Mouse (Mus musculus) small intestine, adult 2 months (tissue): ENCODE measurements around the gene Acly. TPM values are rescaled to one million over a fixed set of nuclear protein-coding genes. Genes with fewer than 3 reads are reported as not detected.

ENCODE experiments used
- H3K27ac ChIP-seq: fragments of 200-500 bp; 2 replicates; pipeline ENCODE4 v1.5.1; 2012; ENCODE audit warnings: low read depth, low read length, control low read depth, inconsistent platforms; ENCODE audit not compliant: insufficient read depth
- H3K27me3 ChIP-seq: fragments of 200-500 bp; 2 replicates; pipeline ENCODE4 v1.6.1; 2012; ENCODE audit warnings: mild to moderate bottlenecking, moderate library complexity, low read length, inconsistent platforms; ENCODE audit not compliant: control insufficient read depth, insufficient read depth
- H3K36me3 ChIP-seq: fragments of 200-500 bp; 2 replicates; pipeline ENCODE4 v1.6.1; 2012; ENCODE audit warnings: mild to moderate bottlenecking, low read length, control low read depth, inconsistent platforms; ENCODE audit not compliant: control insufficient read depth, insufficient read depth
- H3K4me1 ChIP-seq: fragments of 200-500 bp; 2 replicates; pipeline ENCODE4 v1.6.1; 2012; ENCODE audit warnings: low read length, inconsistent platforms, mixed read lengths; ENCODE audit not compliant: control insufficient read depth, insufficient read depth, insufficient read length
- H3K4me3 ChIP-seq: fragments of 200-500 bp; 2 replicates; pipeline ENCODE4 v1.5.1; 2012; ENCODE audit warnings: low read depth, mild to moderate bottlenecking, control low read depth, inconsistent platforms, low read length, moderate library complexity
- CTCF ChIP-seq: fragments of 200-500 bp; IDR thresholded peaks from 2 replicates; pipeline ENCODE4 v1.5.1; 2012; ENCODE audit warnings: low read depth, mild to moderate bottlenecking, control low read depth, inconsistent platforms, low read length, moderate library complexity, mixed read lengths; ENCODE audit not compliant: insufficient replicate concordance, insufficient read length; ENCODE audit errors: extremely low read depth
- POLR2A ChIP-seq: fragments of 200-500 bp; IDR thresholded peaks from 2 replicates; pipeline ENCODE4 v1.6.1; 2012; ENCODE audit warnings: low read depth, mild to moderate bottlenecking, control low read depth, inconsistent platforms, low read length, moderate library complexity
- WGBS: fragments of 180-500 bp; shearing (Covaris S2); methylation state at CpG from one replicate; pipeline ENCODE4 v1.1.7; 2018; 5-methylcytosine and 5-hydroxymethylcytosine counted together
- polyA plus RNA-seq: library from polyadenylated mRNA; depleted of rRNA; stranded (reverse); fragments of >200 nt; gene quantifications from 2 replicates; pipeline ENCODE4 v1.2.3, GENCODE M21; 2012

Acly gene
- polyA plus RNA-seq, 1 experiment, result 21.7 TPM

DNA sequence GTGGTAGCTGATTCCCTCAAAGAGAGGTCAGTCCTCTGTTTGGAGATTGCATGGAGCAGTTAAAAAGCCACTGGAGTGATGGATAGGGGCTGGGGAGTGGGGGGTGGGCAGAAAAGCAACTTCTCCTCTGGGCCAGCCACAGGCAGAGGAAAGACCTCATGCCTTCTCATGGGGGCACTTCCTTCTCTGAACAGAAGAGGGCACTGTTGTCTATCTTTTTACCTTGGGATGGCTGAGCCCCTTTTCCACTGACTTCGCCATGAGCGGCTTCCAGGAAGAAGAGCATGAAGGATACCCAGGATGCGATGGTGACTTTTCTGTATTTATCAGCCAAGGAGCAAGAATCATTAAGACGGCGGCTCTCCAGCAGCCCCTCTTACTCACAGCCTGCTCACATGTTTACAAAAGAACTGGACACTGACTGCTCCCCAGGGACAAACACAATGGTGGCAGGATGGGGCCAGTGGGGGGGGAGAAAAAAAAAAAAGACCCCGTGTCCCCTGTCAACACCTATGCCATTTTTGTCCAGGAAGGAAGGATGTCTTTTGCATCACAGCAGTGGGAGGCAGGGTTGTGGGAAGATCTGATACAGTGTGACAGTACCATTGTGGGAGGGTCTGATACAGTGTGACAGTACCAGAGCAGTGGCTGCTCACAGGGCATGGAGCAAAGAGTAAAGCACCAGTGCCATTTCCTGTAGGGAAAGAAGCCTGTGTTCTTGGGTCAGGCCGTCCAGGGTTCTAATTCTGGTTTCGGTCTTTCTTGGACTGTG is 42.8 kb upstream of the Acly start:
- Histone ChIP-seq H3K27ac (no peak overlapping the region), H3K4me3 (peak overlapping the region; percentile 31), H3K36me3 (no peaks in the 10 kb centered on the region), H3K27me3 (no peaks in the 10 kb centered on the region), H3K4me1 (peaks cover 11% of the 10 kb centered on the region)
- no peak for TF ChIP-seq POLR2A
- TF ChIP-seq CTCF, result peak; percentile 80; the same call in 1 of the 2 replicates
- 11% methylated on average over 8 of the region's 8 CpGs for WGBS

DNA sequence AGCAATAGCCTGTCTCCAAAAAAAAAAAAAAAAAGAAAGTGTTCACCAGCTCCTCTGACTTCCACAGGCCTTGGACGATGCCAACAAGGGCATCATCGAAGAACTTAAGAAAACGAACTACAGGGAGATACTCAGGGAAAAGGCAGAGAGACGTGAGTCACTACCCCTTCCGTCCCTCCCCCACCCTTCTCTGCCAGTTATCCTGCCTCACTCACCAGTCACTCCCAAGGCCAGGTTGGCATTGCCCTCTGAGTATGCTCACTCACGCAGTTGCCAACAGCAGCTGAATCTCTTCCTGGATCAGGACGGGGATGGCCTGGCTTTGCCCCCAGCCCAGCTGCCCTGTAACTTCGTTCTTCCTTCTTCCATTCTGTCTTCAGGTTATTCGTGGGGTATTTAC is 42.0 kb upstream of the Acly start:
- no peak overlapping the region for H3K27ac ChIP-seq
- no peak overlapping the region for H3K4me3 ChIP-seq
- TF ChIP-seq POLR2A (no peak), CTCF (no peak)
- WGBS, result 58% methylated on average over 9 of the region's 9 CpGs
- H3K4me1 ChIP-seq, result peaks cover 8% of the 10 kb centered on the region
- H3K36me3 ChIP-seq, result no peaks in the 10 kb centered on the region
- H3K27me3 ChIP-seq, result no peaks in the 10 kb centered on the region

DNA sequence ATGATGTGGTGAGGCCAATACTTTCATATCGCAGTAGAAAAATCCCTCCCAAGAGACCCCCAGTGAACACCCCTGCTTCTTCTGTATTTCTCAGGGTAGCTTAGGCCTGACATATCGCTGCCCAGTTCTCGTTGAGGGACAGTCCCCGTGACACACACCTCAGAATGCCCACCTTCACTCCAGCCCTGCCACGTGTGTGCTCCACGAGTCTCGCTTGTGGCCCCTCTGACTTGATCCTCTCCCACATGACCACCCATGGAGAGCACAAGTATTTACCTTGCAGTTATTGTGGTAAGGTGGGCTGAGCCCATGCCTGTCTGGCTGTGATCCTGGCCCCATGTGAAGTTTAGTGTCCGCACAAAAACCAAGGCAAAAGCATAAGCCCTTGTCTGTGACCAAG is 40.9 kb upstream of the Acly start:
- no peaks in the 10 kb centered on the region for H3K36me3 ChIP-seq
- 94% methylated on average over 8 of the region's 8 CpGs for WGBS
- no peak overlapping the region for H3K27ac ChIP-seq
- H3K4me1 ChIP-seq, result peaks cover 8% of the 10 kb centered on the region
- H3K4me3 ChIP-seq, result no peak overlapping the region
- no peaks in the 10 kb centered on the region for H3K27me3 ChIP-seq
- TF ChIP-seq CTCF (no peak), POLR2A (no peak)

DNA sequence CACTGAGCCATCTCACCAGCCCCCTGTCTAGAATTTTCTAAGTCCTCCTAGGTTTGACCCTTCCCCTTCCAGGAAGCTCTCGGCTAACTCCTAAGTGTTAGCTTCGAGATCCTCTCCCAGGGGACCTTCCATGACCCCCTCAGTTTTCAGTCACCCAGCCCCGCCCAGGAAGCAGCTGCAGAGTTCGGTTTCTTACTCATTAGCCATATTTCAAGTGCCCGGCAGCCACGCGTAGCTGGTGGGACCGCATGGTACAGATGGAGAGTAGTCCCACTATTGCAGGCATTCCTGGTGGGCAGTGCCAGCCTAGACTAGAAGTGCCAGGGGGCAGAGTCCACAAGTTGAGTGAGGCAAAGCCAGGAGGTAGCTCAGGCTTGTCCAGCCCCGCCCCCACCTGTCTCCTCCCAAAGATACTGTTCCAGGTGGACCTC is 40.0 kb upstream of the Acly start:
- Histone ChIP-seq H3K36me3 (no peaks in the 10 kb centered on the region), H3K27ac (no peak overlapping the region), H3K4me1 (peaks cover 8% of the 10 kb centered on the region), H3K27me3 (no peaks in the 10 kb centered on the region), H3K4me3 (no peak overlapping the region)
- TF ChIP-seq POLR2A, result no peak
- WGBS, result 13% methylated on average over 9 of the region's 9 CpGs

DNA sequence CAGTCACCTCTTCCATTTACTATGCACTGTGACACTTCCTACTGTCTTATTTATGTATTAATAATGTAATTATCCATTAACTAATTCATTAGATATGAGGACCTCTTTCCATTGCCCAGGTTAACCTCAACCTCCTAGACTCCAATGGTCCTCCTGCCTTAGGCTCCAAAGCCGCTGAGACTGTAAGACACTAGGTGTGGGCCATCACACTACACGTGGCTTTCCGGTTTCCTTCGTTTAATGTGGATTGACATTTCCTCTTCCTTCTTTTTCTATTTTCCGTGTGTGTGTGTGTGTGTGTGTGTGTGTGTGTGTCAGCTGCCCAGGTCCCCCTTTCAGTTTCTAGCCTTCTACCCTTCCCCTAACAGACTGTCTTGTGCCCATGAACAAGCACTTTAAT is 39.4 kb upstream of the Acly start:
- Histone ChIP-seq H3K4me1 (peaks cover 8% of the 10 kb centered on the region), H3K4me3 (no peak overlapping the region), H3K27ac (no peak overlapping the region), H3K27me3 (no peaks in the 10 kb centered on the region), H3K36me3 (no peaks in the 10 kb centered on the region)
- WGBS, result 57% methylated on average over 5 of the region's 5 CpGs
- no peak for TF ChIP-seq POLR2A
- no peak for TF ChIP-seq CTCF

DNA sequence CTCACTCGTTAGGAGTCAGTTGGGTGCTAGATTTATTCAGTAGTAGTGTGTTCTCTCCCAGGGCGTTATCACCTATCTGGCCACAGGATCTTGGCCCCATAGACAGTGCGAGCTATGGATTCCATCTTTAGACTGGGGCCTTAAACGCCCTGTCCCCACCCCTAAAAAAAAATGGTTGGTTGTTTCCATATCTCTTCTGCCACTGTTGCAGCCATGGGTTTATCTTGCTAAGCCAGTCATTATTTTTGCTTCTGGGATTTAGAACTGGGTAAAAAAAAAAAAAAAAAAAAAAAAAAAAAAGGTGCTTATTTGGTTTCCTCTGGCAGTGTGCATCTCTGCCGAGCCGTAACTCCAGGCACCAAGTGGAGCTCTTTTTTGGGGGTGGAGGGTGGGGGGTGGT is 36.9 kb upstream of the Acly start:
- Histone ChIP-seq H3K27me3 (no peaks in the 10 kb centered on the region), H3K36me3 (no peaks in the 10 kb centered on the region), H3K4me1 (peaks cover 3% of the 10 kb centered on the region), H3K27ac (no peak overlapping the region), H3K4me3 (no peak overlapping the region)
- 86% methylated on average over 6 of the region's 6 CpGs for WGBS
- TF ChIP-seq POLR2A (no peak), CTCF (no peak)

DNA sequence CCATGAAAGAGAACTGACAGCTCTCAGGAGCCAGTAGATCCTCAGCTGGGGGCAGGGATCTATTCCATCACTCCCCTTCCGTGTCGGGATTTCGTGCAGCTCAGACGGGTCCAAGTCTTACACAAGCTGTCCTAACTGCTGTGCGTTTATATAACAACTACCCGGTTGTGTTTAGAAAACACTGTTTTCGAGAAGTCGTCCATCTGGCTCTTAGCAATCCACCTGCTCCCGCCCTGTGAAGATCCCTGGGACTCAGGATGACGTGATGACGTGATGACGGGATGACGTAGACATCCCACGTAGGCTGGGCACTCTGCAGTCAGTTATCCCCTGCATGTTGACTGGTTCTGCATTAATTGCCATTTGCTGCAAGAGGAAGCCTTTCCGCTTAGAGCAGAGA is 36.5 kb upstream of the Acly start:
- 74% methylated on average over 15 of the region's 15 CpGs for WGBS
- no peak overlapping the region for H3K27ac ChIP-seq
- no peak overlapping the region for H3K4me3 ChIP-seq
- H3K36me3 ChIP-seq, result no peaks in the 10 kb centered on the region
- TF ChIP-seq POLR2A (no peak), CTCF (no peak)
- no peaks in the 10 kb centered on the region for H3K27me3 ChIP-seq
- H3K4me1 ChIP-seq, result peaks cover 3% of the 10 kb centered on the region

DNA sequence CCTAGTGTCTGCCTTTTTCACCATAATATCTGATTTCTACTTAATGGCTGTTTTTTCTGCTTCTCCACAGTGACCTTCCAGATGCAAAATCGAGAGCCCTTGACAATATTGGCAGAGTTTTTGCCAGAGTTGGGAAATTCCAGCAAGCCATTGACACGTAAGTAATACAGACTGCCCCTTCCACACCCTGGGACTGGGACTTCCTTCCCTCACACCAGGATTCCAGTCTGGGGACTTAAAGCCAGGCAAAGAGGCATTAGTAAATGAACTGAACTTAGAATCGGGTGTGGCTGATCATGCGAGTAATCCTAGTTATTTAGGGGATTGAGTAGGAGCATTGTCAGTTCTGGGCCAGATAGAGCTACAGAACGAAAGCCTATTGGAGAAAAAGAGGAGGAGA is 33.9 kb upstream of the Acly start:
- no peaks in the 10 kb centered on the region for H3K27me3 ChIP-seq
- no peak overlapping the region for H3K27ac ChIP-seq
- TF ChIP-seq POLR2A (no peak), CTCF (no peak)
- H3K36me3 ChIP-seq, result no peaks in the 10 kb centered on the region
- WGBS, result 37% methylated on average over 5 of the region's 5 CpGs
- no peaks in the 10 kb centered on the region for H3K4me1 ChIP-seq
- no peak overlapping the region for H3K4me3 ChIP-seq
